Mouse (Mus musculus) layer of hippocampus, postnatal 14 days (tissue): Measurements from ENCODE around the gene Fibcd1. TPM values are rescaled to one million over a fixed set of nuclear protein-coding genes. Genes with fewer than 3 reads are reported as not detected.

Source experiments
- DNase-seq, 2 experiments: peaks; one replicate each; pipeline ENCODE4 v3.0.0; 2021 to 2022; ENCODE audit warnings: low spot score in 2 of 2, mixed read lengths in 1 of 2
- total RNA-seq, 2 experiments: library from RNA; stranded (reverse); gene quantifications; 2 replicates each; pipeline ENCODE4 v1.2.3; 2021

Fibcd1 gene
- total RNA-seq, 2 experiments from 2014 or later: 111 to 117 TPM

DNA sequence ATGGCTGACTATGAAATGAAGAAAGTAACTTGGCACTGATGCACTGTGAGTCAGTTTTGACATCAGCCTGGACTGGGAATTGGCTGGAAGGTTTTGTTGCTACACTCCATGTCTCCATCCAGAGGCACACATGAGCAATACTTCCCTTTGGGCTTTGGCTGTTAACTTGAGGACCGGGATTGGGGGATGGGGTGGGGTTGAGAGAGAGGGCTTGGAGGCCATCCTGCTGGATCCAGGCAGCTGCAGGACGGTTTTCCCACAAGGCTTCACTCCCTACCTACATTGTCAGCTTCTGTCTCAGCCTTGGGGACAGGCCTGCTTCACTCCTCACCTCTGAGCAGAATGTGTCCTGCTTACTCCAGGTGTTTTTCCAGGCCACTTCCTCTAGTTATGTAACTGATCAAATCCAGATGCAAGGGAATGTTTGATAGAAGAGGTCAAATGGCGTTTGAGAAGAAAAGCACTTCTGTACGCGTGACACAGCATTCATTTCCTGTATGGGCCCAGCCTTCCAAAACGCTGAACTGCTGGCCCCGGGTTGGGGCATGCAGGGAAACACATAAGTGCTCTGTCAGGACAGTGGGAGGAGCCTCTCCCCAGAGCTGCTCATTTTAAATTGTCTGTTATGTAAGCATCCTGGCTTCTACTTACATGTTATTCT, 74.9 kb downstream of the Fibcd1 start:
- DNase-seq: no peak

DNA sequence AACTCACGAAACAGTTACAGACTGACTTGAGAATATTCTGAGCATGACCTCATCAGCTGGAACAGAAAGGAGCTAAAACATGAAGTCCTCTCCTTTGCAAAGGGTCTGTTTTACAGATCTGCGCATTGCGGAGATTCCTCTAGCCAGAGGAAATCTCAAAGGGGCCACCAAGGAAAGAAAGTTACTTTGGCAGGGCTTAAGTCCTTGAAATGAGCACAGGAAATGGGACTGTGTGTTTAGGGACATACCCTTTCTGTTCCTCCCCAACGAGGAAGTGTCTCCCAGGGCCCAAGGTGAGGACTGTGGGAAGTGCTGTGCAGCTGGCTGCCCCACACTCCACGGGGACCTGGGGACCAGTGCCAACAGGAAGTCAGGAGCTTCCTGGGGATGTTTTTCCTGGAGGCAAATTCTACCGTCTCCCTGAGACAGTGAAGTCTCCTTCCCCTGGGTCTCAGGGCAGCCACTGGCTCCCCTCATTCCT, 76.1 kb downstream of the Fibcd1 start:
- no peak for DNase-seq

DNA sequence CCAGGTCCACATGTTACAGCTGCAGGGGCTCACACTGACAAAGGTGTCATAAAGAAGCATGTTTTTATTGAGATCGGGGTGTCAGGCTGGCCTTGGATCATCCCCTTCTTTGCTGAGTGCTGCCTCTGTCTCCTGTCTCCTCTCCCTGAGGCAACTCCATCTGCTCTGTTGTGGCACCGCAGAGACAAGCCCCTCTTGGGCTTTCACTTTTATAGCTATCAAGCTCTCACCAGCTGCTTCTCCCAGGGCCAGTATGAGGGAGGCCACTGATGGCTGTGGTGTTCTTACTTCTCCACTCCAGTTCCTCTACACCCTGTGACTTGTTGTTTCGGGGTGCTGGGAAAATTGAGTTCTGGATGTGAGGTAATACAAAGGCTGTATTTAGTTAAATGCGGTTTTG, 76.7 kb downstream of the Fibcd1 start:
- no peak for DNase-seq

DNA sequence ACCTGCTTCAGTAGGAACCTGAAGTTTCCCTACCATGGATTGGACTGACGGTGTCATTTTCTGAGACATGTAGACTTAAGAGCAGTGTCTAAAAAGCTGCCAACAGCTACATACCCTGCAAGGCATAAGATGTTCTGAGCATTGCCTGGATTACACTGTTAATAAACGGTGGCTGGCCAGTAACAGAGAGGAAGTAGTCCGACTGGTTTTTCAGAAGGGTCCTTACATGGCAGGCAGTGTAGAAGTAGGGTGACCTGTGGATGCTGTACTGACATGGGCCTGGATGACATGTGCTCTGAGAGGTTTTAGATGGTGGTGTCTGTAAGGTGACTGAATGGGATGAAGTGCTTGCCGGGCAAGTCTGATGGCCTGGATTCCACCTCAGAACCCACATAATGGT, 78.0 kb downstream of the Fibcd1 start:
- no peak for DNase-seq

DNA sequence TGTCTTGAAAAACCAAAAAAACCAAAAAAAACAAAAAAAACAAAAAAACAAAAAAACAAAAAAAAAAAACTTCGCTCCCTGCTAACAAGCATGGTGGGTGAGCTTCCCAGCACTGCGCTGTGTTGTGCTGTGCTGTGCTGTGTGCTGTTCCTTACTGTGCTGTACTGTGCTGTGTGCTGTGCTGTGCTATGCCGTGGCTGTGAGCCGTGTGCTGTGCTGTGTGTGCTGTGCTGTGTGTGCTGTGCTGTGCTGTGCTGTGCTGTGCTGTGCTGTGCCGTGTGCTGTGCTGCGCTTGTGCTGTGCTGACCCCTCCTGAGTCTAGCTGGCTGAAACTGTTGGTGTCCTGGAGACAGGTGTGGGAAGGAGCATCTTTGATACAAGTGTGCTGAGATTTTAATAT, 78.7 kb downstream of the Fibcd1 start:
- no peak for DNase-seq

Other genes starting within 250 kb of the Fibcd1 start
- gene Prdm12, start 206.0 kb downstream of the Fibcd1 start, total RNA-seq: under 1 TPM; 0.19 to 0.46 TPM
- 10 to 100 TPM; 17.9 TPM for gene Exosc2, start 175.3 kb downstream of the Fibcd1 start, total RNA-seq
- 10 to 100 TPM; 45.4 to 49.3 TPM for gene Abl1, start 157.6 kb downstream of the Fibcd1 start, total RNA-seq
- gene Qrfp, start 35.4 kb downstream of the Fibcd1 start, total RNA-seq: not detected
- gene Lamc3, start 41.3 kb upstream of the Fibcd1 start, total RNA-seq: 10 to 100 TPM; 10.9 to 11.9 TPM
- gene Aif1l, start 104.1 kb upstream of the Fibcd1 start, total RNA-seq: 1 to 10 TPM; 4.9 to 8.0 TPM
- gene Nup214, start 128.4 kb upstream of the Fibcd1 start, total RNA-seq: 10 to 100 TPM; 50.0 to 60.9 TPM
- gene Fam78a, start 238.9 kb upstream of the Fibcd1 start, total RNA-seq: 1 to 10 TPM; 2.4 to 2.7 TPM
- gene Plpp7, start 249.5 kb upstream of the Fibcd1 start, total RNA-seq: 10 to 100 TPM; 20.2 to 21.5 TPM